Mouse (Mus musculus) heart, adult 2 months (tissue): ENCODE results near the gene Parpbp. TPM values are rescaled to one million over a fixed set of nuclear protein-coding genes. Genes with fewer than 3 reads are reported as not detected.

ENCODE experiments used
- DNase-seq, 2 experiments: peaks; one replicate each; pipeline ENCODE4 v3.0.0; 2021
- H3K27ac ChIP-seq: fragments of 200-600 bp; 2 replicates; pipeline ENCODE4 v1.8.1; 2022
- H3K27me3 ChIP-seq: fragments of 200-500 bp; 2 replicates; pipeline ENCODE4 v1.6.1; 2012; ENCODE audit warnings: mild to moderate bottlenecking, low read length, inconsistent platforms, mixed read lengths; ENCODE audit not compliant: control insufficient read depth, insufficient read depth
- H3K36me3 ChIP-seq: fragments of 200-500 bp; 2 replicates; pipeline ENCODE4 v1.6.1; 2012; ENCODE audit warnings: low read length, inconsistent platforms; ENCODE audit not compliant: control insufficient read depth, insufficient read depth
- H3K4me1 ChIP-seq: fragments of 200-500 bp; 2 replicates; pipeline ENCODE4 v1.6.1; 2011; ENCODE audit warnings: low read length; ENCODE audit not compliant: control insufficient read depth, insufficient read depth
- H3K4me3 ChIP-seq: fragments of 200-600 bp; 2 replicates; pipeline ENCODE4 v1.8.1; 2022
- H3K79me2 ChIP-seq: fragments of 200-500 bp; replicated peaks from 2 replicates; pipeline ENCODE4 v1.6.1; 2012; ENCODE audit warnings: mild to moderate bottlenecking, inconsistent platforms, low read length, moderate library complexity, mixed read lengths; ENCODE audit not compliant: control insufficient read depth, insufficient read depth
- H3K9ac ChIP-seq: fragments of 200-500 bp; 2 replicates; pipeline ENCODE4 v1.6.1; 2012; ENCODE audit warnings: low read depth, mild to moderate bottlenecking, control low read depth, inconsistent platforms, low read length, mixed read lengths
- CTCF ChIP-seq: fragments of 200-600 bp; IDR thresholded peaks from 2 replicates; pipeline ENCODE4 v1.8.1; 2022; ENCODE audit warnings: antibody characterized with exemption, mild to moderate bottlenecking, moderate library complexity
- EP300 ChIP-seq: fragments of 200-500 bp; IDR thresholded peaks from 2 replicates; pipeline ENCODE4 v1.6.1; 2011; ENCODE audit warnings: low read depth, low read length, control low read depth; ENCODE audit not compliant: insufficient read depth
- POLR2A ChIP-seq: fragments of 200-500 bp; IDR thresholded peaks from 2 replicates; pipeline ENCODE4 v1.6.1; 2011; ENCODE audit warnings: mild to moderate bottlenecking, low read depth, low read length, control low read depth; ENCODE audit not compliant: insufficient read depth
- WGBS: fragments of 180-500 bp; shearing (Covaris S2); methylation state at CpG from one replicate; pipeline ENCODE4 v1.1.7; 2018; 5-methylcytosine and 5-hydroxymethylcytosine counted together
- intact Hi-C: fragments of 180-260 bp; cut with DNase I; formaldehyde crosslinking; loops from one replicate; pipeline ENCODE4 v1.15.1; 2025
- polyA plus RNA-seq: library from polyadenylated mRNA; depleted of rRNA; stranded (reverse); fragments of >200 nt; gene quantifications from 2 replicates; pipeline ENCODE4 v1.2.3, GENCODE M21; 2012
- total RNA-seq, 2 experiments: library from RNA; stranded (reverse); gene quantifications; 2 replicates each; pipeline ENCODE4 v1.2.3; 2021

Gene Parpbp
- total and polyA plus RNA-seq, 3 experiments = 0.06 to 0.16 (median 0.13) TPM

GRCm38 (mm10) chr10:88150381-88150780 lies 3.6 kb upstream of the Parpbp start:
- Histone ChIP-seq H3K27ac (no peak overlapping the region), H3K9ac (no peak overlapping the region), H3K4me3 (no peak overlapping the region), H3K4me1 (no peaks in the 10 kb centered on the region), H3K27me3 (no peaks in the 10 kb centered on the region), H3K79me2 (no peaks in the 10 kb centered on the region), H3K36me3 (no peaks in the 10 kb centered on the region)
- 91% methylated on average over 4 of the region's 4 CpGs for WGBS
- no peak for DNase-seq
- intact Hi-C loops = no loop called here
- TF ChIP-seq CTCF (no peak), POLR2A (no peak), EP300 (no peak)

- intact Hi-C loops = loop anchor here (5.0 kb wide), 1 partner anchor 56 kb away; the partner anchor contains the start of gene Washc3
- TF ChIP-seq POLR2A (no peak), EP300 (no peak), CTCF (no peak)
- Histone ChIP-seq H3K27ac (no peak overlapping the region), H3K79me2 (no peaks in the 10 kb centered on the region), H3K4me3 (peak overlapping the region; percentile 92), H3K27me3 (no peaks in the 10 kb centered on the region), H3K4me1 (no peaks in the 10 kb centered on the region), H3K9ac (no peak overlapping the region), H3K36me3 (no peaks in the 10 kb centered on the region)
- WGBS = 16% methylated on average over 7 of the region's 7 CpGs
- no peak for DNase-seq
Measured at GRCm38 (mm10) chr10:88146187-88146586, 554 bp downstream of the Parpbp start.

DNA sequence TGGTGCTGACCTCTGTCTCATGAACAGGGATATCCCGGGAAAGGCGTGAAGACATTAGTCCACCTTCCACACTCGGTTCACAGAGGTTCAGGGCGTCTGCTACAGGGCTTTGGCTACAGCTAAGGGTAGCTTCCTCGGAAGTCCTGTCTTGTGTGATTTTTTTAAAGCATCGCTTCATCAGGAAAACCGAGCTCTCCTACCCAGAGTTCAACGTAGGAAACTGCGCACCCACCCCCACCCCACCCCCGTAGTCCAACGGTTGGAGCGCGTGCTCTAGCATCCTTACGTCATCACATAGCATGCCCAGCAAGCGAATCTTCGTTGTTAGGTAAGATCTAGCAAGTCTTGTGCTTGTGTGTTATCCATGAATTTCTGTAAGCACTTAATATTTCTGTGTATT lies 11.1 kb downstream of the Parpbp start:
- Histone ChIP-seq H3K36me3 (no peaks in the 10 kb centered on the region), H3K4me1 (no peaks in the 10 kb centered on the region), H3K9ac (no peak overlapping the region), H3K4me3 (no peak overlapping the region), H3K27ac (no peak overlapping the region), H3K79me2 (no peaks in the 10 kb centered on the region), H3K27me3 (no peaks in the 10 kb centered on the region)
- WGBS = 96% methylated on average over 16 of the region's 16 CpGs
- TF ChIP-seq CTCF (no peak), POLR2A (no peak), EP300 (no peak)
- no peak for DNase-seq
- intact Hi-C loops = no loop called here

- Histone ChIP-seq H3K36me3 (no peaks in the 10 kb centered on the region), H3K27me3 (no peaks in the 10 kb centered on the region), H3K79me2 (no peaks in the 10 kb centered on the region), H3K4me3 (no peak overlapping the region), H3K27ac (no peak overlapping the region), H3K4me1 (no peaks in the 10 kb centered on the region), H3K9ac (no peak overlapping the region)
- intact Hi-C loops = no loop called here
- TF ChIP-seq POLR2A (no peak), EP300 (no peak), CTCF (peak; percentile 54)
- DNase-seq = no peak
Measured at GRCm38 (mm10) chr10:88119721-88120120, 27.0 kb downstream of the Parpbp start.

DNA sequence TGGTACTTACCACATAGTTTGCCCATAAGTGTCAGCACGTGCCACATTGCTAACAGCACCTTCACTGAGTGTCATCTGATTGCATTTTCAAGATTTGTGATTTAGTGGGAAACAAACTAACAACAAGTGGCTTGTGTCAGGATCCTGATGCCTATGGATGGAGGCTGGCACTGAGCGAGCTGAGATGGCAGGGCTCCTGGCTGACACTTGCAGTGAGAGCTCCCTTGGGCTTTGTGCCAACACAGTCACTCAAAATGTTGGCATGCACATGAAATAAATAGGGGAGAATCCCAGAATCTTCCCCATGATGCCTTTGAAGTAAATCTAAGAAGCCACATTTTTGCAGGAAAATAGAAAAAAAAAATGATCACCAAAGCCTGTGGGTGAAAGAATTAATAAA lies 33.5 kb downstream of the Parpbp start:
- no peak for DNase-seq
- intact Hi-C loops = no loop called here
- H3K27ac ChIP-seq = no peak overlapping the region
- 85% methylated on average over 2 of the region's 2 CpGs for WGBS
- no peaks in the 10 kb centered on the region for H3K36me3 ChIP-seq
- no peak overlapping the region for H3K9ac ChIP-seq
- no peaks in the 10 kb centered on the region for H3K79me2 ChIP-seq
- TF ChIP-seq EP300 = no peak
- TF ChIP-seq CTCF = no peak
- no peak for TF ChIP-seq POLR2A
- no peak overlapping the region for H3K4me3 ChIP-seq
- H3K4me1 ChIP-seq = no peaks in the 10 kb centered on the region
- no peaks in the 10 kb centered on the region for H3K27me3 ChIP-seq

DNA sequence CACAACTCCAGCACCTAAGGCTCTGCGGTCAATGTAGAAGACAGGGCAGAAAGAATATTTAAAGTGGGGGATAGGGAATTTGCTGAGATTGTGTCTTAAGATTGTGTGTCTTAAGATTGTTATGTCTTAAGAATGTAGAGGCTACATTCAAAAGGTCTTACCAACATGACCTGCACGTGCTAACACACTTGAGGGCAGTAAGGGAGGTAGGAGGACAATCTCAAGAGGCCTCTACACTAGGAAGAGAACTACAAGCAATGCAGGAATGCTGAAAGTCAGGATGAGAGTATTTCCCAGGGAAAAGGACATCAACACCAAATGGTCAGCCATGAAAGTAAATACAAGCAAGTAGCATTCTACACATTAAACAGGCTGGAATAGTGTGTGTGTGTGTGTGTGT lies 40.6 kb downstream of the Parpbp start:
- 91% methylated on average over 2 of the region's 2 CpGs for WGBS
- intact Hi-C loops = no loop called here
- H3K9ac ChIP-seq = no peak overlapping the region

More for the DNA sequence above, 40.6 kb downstream of the Parpbp start:
- Histone ChIP-seq H3K4me1 (no peaks in the 10 kb centered on the region), H3K27me3 (no peaks in the 10 kb centered on the region), H3K4me3 (no peak overlapping the region), H3K27ac (no peak overlapping the region), H3K79me2 (no peaks in the 10 kb centered on the region), H3K36me3 (no peaks in the 10 kb centered on the region)
- DNase-seq = no peak
- TF ChIP-seq CTCF (no peak), POLR2A (no peak), EP300 (no peak)
